Mouse (Mus musculus) Patski (cell line): ENCODE results near the gene Scn9a. TPM values are rescaled to one million over a fixed set of nuclear protein-coding genes. Genes with fewer than 3 reads are reported as not detected.

Experiments used
- ATAC-seq: fragments of 100-300 bp; one replicate; pipeline ENCODE4 v1.8.0; 2021
- CTCF ChIA-PET: fragments of 350-600 bp; sonication (Branson Sonifier 250); formaldehyde crosslinking; loops from one replicate; lab custom pipeline; 2022; ENCODE audit warnings: inconsistent platforms; lab: Charles Lee
- POLR2A ChIA-PET: fragments of 350-600 bp; sonication (Branson Sonifier 250); formaldehyde crosslinking; loops from one replicate; lab custom pipeline; 2022; ENCODE audit warnings: antibody characterized with exemption, inconsistent platforms; lab: Charles Lee
- DNase-seq: peaks from one replicate; pipeline ENCODE4 v3.0.0-alpha.2; 2011; ENCODE audit warnings: low read depth, low spot score
- H3K27me3 ChIP-seq: fragments of 371-371 bp; one replicate; pipeline ENCODE4 v1.5.1; 2021
- CTCF ChIP-seq: fragments of 100-300 bp; IDR thresholded peaks from one replicate; pipeline ENCODE4 v1.5.1; 2021
- in situ Hi-C: fragments of 300-500 bp; cut with MboI; formaldehyde crosslinking; loops from 3 replicates; pipeline ENCODE4 v1.11.1; 2018; ENCODE audit warnings: low pct_unique_long_range_greater_than_20kb, mixed read lengths
- polyA plus RNA-seq: library from polyadenylated mRNA; unstranded; gene quantifications from one replicate; pipeline ENCODE4 v1.2.3, GENCODE M21; 2021

Gene Scn9a
- polyA plus RNA-seq, 1 experiment from 2014 or later = not detected

GRCm38 (mm10) chr2:66548254-66548653, 86.5 kb downstream of the Scn9a start:
- in situ Hi-C loops = no loop called here
- TF ChIP-seq CTCF = no peak
- H3K27me3 ChIP-seq = peaks cover 5% of the 10 kb centered on the region
- POLR2A ChIA-PET = no interaction called here
- CTCF ChIA-PET = no interaction called here
- ATAC-seq (no peak), DNase-seq (no peak)

DNA sequence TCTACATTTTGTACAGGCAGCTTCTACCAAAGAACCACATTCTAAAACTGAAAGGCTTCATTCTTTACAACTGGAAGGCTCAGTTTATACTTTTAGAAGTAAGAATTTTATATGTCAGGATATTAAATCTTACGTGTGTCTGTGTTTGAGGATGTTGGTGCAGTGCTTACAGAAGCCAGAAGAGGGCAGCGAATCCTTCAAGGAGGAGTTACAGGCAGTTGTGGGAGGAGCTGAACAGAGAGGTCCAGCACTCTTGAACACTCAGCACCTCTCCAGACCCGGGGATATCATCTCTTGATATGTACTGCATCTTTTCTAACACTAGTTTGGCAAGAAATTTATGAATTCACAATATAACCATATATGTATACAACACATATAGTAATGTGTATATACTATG, 114.8 kb downstream of the Scn9a start:
- ChIA-PET CTCF (no interaction called here), POLR2A (no interaction called here)
- no peak for ATAC-seq
- peak; percentile 32 for TF ChIP-seq CTCF
- no peaks in the 10 kb centered on the region for H3K27me3 ChIP-seq
- in situ Hi-C loops = no loop called here
- DNase-seq = no peak

- no peak for ATAC-seq
- POLR2A ChIA-PET = no interaction called here
- DNase-seq = no peak
- H3K27me3 ChIP-seq = peaks cover 5% of the 10 kb centered on the region
- CTCF ChIA-PET = no interaction called here
- TF ChIP-seq CTCF = no peak
- in situ Hi-C loops = no loop called here
Measured at GRCm38 (mm10) chr2:66511424-66511823, 123.3 kb downstream of the Scn9a start.

DNA sequence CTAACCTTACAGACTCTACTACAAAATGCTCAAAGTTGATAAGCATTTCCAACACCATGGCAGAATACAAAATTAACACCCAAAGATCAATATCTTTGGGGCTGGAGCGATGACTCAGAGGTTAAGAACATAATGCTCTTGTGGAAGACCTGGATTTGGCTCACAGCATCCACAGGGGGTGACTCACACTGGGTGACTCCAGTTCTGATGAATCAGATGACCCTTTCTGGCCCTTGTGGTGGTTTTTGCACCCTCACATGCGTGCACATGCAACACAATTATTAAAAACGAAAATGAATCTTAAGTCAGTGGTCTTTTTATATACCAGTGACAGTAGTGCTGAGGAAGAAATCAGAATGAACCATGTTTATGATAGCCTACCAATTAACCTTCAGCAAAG, 126.7 kb downstream of the Scn9a start:
- DNase-seq (peak; percentile 7), ATAC-seq (no peak)
- CTCF ChIA-PET = no interaction called here

DNA sequence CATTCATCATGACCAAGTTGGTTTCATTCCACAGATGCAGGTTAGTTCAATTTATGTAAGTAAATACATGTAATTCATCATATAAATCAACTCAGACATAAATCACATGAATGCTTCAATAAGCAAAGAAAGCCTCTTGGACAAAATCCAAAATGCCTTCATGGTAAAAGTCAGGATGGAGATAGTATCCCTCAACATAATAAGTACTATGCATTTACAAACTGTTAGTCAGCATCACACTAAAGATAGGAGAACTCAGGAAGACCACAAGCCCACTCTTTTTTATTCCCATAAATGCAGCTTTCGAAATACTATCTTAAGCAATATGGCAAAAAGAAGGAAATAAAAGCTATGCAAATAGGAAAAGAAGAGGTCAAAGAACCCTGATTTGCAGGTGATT, 127.1 kb downstream of the Scn9a start:
- POLR2A ChIA-PET = no interaction called here
- ATAC-seq (no peak), DNase-seq (no peak)
- H3K27me3 ChIP-seq = peaks cover 5% of the 10 kb centered on the region
- TF ChIP-seq CTCF = no peak
- CTCF ChIA-PET = no interaction called here
- in situ Hi-C loops = no loop called here

More for the DNA sequence above, 126.7 kb downstream of the Scn9a start:
- TF ChIP-seq CTCF = no peak
- in situ Hi-C loops = no loop called here
- peaks cover 5% of the 10 kb centered on the region for H3K27me3 ChIP-seq
- POLR2A ChIA-PET = no interaction called here

GRCm38 (mm10) chr2:66502158-66502557, 132.6 kb downstream of the Scn9a start:
- in situ Hi-C loops = no loop called here
- no peak for DNase-seq
- POLR2A ChIA-PET = no interaction called here
- no peak for TF ChIP-seq CTCF
- ATAC-seq = no peak
- no peaks in the 10 kb centered on the region for H3K27me3 ChIP-seq
- CTCF ChIA-PET = no interaction called here

- TF ChIP-seq CTCF = no peak
- ATAC-seq = no peak
- POLR2A ChIA-PET = no interaction called here
- in situ Hi-C loops = no loop called here
- H3K27me3 ChIP-seq = peaks cover 5% of the 10 kb centered on the region
- DNase-seq = no peak
- CTCF ChIA-PET = no interaction called here
Measured at GRCm38 (mm10) chr2:66494556-66494955, 140.2 kb downstream of the Scn9a start.

- H3K27me3 ChIP-seq = peaks cover 6% of the 10 kb centered on the region
- ChIA-PET POLR2A (no interaction called here), CTCF (no interaction called here)
- TF ChIP-seq CTCF = no peak
- DNase-seq = no peak
- in situ Hi-C loops = loop anchor here (5.0 to 10.0 kb wide), 2 partner anchors 166 to 319 kb away; no protein-coding TSS in a partner anchor
- no peak for ATAC-seq
Measured at GRCm38 (mm10) chr2:66478395-66478794, 156.4 kb downstream of the Scn9a start.

- DNase-seq (no peak), ATAC-seq (no peak)
- TF ChIP-seq CTCF = peak; percentile 53
- POLR2A ChIA-PET = no interaction called here
- CTCF ChIA-PET = interaction anchor here (1.2 kb wide), 1 partner anchor 170 kb away, joined by 3 read pairs; no protein-coding TSS in a partner anchor
- peaks cover 2% of the 10 kb centered on the region for H3K27me3 ChIP-seq
- in situ Hi-C loops = loop anchor here (10.0 kb wide), 1 partner anchor 171 kb away; no protein-coding TSS in a partner anchor
Measured at GRCm38 (mm10) chr2:66473181-66473822, 161.5 kb downstream of the Scn9a start.

GRCm38 (mm10) chr2:66465484-66465883, 169.3 kb downstream of the Scn9a start:
- DNase-seq = no peak

DNA sequence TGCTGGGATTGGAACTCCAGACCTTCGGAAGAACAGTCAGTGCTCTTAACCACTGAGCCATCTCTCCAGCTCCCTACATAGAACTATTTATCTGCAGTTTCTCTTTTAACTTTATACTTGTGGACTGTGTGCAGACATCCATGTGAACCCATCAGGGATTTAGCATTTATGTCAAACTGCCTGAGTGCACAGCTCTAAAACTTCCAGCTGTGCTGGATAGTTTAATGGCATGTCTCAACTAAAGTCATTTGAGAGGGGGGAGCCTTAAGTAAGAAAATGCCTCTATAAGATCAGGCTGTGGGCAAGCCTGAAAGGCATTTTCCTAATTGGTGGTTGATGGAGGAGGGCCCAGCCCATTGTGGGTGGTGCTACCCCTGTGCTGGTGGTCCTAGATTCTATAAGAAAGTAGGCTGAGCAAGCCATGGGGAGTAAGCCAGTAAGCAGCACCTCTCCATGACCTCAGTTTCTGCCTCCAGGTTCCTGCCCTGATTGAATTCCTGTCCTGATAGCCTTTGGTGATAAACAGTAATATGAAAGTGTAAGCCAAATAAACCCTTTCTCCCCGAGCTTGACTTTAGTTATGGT, 169.8 kb downstream of the Scn9a start:
- ChIA-PET CTCF (interaction anchor here (0.6 kb wide), 1 partner anchor 274 kb away, joined by 3 read pairs; no protein-coding TSS in a partner anchor), POLR2A (no interaction called here)
- in situ Hi-C loops = no loop called here
- ATAC-seq = no peak
- no peak for DNase-seq
- no peaks in the 10 kb centered on the region for H3K27me3 ChIP-seq
- no peak for TF ChIP-seq CTCF

More at GRCm38 (mm10) chr2:66465484-66465883, 169.3 kb downstream of the Scn9a start:
- POLR2A ChIA-PET = no interaction called here
- TF ChIP-seq CTCF = no peak
- ATAC-seq = no peak
- CTCF ChIA-PET = interaction anchor here (0.6 kb wide), 1 partner anchor 275 kb away, joined by 3 read pairs; no protein-coding TSS in a partner anchor
- in situ Hi-C loops = no loop called here
- no peaks in the 10 kb centered on the region for H3K27me3 ChIP-seq
